Mouse (Mus musculus): ENCODE results near the gene Gmcl1. TPM values are rescaled to one million over a fixed set of nuclear protein-coding genes. Genes with fewer than 3 reads are reported as not detected.

Gene Gmcl1
- total RNA-seq, 2 experiments from 2014 or later = 2.6 to 3.2 TPM

DNA sequence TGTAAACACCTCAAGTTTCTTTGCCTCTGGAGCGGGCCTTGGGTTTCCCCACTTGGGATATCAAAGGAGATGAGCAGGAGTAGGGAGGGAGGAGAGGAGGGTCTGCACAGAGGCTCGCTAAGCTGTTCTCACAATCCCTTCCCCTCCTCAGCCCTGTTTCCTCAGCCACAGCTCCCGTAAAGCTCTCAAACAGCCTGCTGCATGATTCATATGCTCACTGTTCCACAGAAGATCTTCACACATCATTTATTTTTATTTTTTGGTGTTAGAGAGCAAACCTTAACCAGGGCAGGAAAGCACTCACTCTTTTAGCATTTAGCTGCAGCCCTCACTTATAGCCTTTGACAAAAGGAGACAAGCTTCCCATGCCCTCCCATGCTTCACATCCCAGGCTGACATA, 11.2 kb downstream of the Gmcl1 start:
- Histone ChIP-seq H3K27ac (no peak overlapping the region), H3K4me3 (no peak overlapping the region)
- no peak for DNase-seq
- TF ChIP-seq CTCF (IDR thresholded peaks at IDR 0.05) = no peak
- intact Hi-C loops (cut with DNase I) = no loop called here

DNA sequence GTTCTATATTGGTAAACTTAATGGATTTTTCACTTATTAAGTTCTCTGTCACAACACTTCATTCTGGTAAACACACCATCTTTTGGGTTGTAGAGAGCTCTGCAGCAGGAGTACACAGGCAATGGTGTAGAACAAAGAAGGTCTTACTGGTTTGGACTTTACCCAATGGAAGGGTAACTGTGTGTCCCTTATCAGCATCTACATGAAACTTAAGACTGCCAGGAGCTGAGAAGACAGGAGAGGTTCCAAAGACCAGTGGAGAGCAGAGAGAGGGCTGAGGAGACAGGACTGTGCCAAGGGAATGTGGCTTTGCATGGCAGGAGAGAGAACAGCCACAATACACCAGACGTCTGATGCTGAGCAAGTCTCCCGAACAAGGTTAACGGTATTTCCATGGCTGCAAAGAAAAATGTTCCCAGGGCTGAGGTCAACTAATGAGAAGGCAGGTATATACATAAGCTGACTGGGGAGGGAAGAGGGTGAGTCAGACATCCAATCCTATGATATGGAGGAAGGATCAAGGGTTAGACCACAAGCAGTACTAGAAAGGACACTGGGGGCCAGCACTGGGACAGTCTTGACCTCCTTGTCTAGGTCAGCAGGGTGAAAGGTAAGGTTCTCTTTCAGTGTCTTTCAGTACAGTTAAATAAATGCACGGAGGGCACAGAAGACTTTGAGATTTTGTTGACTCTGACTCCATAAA, 25.0 kb downstream of the Gmcl1 start:
- intact Hi-C loops (cut with DNase I) = no loop called here
- DNase-seq = no peak
- no peak overlapping the region for H3K4me3 ChIP-seq
- TF ChIP-seq CTCF (IDR thresholded peaks at IDR 0.05) = no peak
- no peak overlapping the region for H3K27ac ChIP-seq

DNA sequence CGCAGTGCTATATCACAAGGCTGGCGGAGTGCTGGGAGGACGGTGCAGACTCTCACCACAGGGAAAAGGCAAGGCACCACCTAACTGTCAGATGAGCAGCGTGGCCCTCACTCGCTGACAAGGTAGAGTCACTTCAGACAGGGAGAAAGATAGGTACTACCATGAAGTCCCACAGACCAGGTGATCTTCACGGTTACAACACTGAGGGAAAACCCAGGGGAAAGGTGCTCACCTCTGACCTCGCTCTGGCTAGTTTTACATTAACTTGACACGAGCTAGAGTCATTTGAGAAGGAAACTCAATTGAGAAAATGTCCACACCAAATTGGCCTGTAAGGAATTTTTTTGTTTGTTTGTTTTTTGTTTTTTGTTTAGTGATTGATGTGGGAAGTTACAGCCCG, 30.6 kb downstream of the Gmcl1 start:
- H3K27ac ChIP-seq = no peak overlapping the region
- H3K4me3 ChIP-seq = no peak overlapping the region
- no peak for DNase-seq
- intact Hi-C loops (cut with DNase I) = no loop called here
- TF ChIP-seq CTCF (IDR thresholded peaks at IDR 0.05) = no peak

DNA sequence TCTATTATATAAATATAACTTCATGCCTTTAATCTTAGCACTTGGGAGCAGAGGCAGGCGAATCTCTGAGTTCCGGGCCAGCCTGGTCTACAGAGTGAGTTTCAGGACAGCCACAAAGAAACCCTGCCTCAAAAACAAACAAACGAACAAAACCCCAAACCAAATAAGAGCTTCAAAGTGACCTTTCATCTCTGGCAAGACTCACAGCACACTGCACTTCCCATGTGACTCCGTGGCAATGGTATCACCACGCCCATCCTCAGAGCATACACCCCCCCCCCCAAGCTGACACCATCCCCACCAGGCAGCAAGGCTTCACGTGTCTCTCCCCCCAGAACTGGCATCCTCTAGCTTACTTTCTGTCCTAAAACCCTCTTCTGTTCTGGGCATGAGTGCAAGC, 35.3 kb downstream of the Gmcl1 start:
- DNase-seq = no peak
- no peak for TF ChIP-seq CTCF (IDR thresholded peaks at IDR 0.05)
- intact Hi-C loops (cut with DNase I) = no loop called here
- H3K27ac ChIP-seq = no peak overlapping the region
- no peak overlapping the region for H3K4me3 ChIP-seq

DNA sequence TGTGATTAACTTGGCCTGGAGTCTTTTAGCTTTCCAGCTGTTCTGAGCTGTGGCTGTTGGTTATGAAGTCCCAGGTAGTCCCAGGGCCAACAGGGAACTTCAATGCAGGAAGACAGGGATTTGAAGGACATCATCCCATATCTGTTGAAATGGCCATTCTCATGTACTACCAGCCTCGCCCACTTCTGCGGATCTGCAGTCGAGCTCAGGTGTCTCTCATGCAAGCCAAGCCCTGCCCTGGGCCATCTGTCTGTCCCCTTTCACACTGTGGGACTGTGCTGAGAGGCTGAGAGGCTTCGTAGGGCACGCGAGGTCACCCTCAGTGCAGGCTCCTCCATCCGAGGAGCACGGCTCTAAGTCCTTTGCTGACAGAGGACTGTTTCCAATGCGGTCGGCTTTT, 37.0 kb downstream of the Gmcl1 start:
- no peak overlapping the region for H3K27ac ChIP-seq
- no peak overlapping the region for H3K4me3 ChIP-seq
- DNase-seq = no peak
- no peak for TF ChIP-seq CTCF (IDR thresholded peaks at IDR 0.05)
- intact Hi-C loops (cut with DNase I) = no loop called here

DNA sequence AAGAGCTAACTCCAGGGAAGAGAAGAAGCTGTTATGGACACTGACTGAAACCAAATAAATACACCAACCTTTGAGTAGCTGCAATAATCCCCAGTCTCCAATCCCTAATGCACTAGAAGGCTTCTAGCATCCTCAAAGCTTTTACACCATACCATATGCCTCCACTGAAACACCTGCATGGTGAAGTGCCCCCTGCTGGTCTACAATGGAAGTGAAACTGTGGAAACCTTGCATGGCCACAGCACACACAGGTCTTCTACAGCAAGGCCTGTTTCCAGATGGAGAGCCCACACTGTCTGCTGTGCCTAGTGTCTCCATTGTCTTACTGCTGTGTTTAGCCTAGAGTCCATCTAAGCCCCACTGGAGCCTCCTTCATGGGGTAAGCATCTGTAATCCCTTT, 38.7 kb downstream of the Gmcl1 start:
- H3K4me3 ChIP-seq = no peak overlapping the region
- peak; percentile 50 for DNase-seq
- no peak overlapping the region for H3K27ac ChIP-seq
- intact Hi-C loops (cut with DNase I) = no loop called here
- peak; percentile 83 for TF ChIP-seq CTCF (IDR thresholded peaks at IDR 0.05)

DNA sequence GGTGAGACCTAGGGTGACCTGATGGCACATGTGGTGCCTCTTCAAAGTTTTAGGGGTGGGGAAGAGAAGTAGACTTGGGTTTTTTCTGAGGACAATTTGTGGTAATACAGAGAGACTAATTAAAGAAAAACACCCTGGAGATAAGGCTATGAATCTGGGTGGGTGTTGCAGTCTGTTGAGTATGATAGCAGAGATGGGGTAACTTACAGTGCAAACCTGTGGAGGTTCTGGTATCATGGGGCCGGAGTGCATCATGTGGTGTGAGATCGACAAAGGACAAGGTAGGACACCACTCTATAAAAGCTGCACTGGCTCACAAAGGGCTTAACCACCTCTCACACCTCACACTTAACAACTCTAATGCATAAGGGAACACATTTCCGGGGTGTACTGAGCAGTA, 43.5 kb downstream of the Gmcl1 start:
- no peak for DNase-seq
- H3K27ac ChIP-seq = no peak overlapping the region
- no peak for TF ChIP-seq CTCF (IDR thresholded peaks at IDR 0.05)
- intact Hi-C loops (cut with DNase I) = no loop called here
- H3K4me3 ChIP-seq = no peak overlapping the region

DNA sequence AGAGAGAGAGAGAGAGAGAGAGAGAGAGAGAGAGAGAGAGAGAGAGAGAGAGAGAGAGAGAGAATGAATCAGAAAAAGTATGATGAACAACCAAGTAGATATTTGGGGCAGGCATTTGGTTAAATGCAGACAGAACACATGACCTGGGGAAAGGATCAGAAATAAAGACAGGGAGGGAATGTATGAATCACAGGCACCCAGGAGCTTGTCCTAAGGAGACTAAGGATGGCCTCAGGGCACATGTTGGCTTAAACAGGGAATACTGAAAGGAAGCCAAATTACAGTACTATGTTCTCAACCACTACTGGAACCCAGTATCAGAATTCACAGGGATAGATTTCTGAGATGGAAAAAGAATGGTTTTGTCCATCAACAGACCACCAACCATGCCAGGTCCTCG, 46.2 kb downstream of the Gmcl1 start:
- TF ChIP-seq CTCF (IDR thresholded peaks at IDR 0.05) = no peak
- Histone ChIP-seq H3K27ac (no peak overlapping the region), H3K4me3 (no peak overlapping the region)
- no peak for DNase-seq
- intact Hi-C loops (cut with DNase I) = no loop called here

DNA sequence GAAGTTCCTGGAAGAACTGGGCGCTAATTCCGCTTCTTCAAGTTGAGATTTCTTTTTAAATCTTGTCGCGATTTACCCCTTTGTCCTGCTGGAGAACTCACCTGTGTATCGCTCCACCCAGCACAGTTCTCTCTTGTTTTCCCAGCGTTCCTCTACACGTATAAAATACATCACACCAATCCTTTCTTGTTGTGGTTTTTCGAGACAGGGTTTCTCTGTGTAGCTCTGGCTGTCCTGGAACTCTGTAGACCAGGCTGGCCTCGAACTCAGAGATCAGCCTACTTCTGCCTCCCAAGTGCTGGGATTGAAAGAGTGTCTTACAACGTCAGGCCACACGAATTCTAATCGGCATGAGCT, 48.5 kb downstream of the Gmcl1 start:
- intact Hi-C loops (cut with DNase I) = loop anchor here (2.0 kb wide), 1 partner anchor 48 kb away; the partner anchor contains the start of gene Gmcl1
- DNase-seq = no peak
- TF ChIP-seq CTCF (IDR thresholded peaks at IDR 0.05) = no peak
- H3K27ac ChIP-seq = peak overlapping the region; percentile 90
- peak overlapping the region; percentile 96 for H3K4me3 ChIP-seq

DNA sequence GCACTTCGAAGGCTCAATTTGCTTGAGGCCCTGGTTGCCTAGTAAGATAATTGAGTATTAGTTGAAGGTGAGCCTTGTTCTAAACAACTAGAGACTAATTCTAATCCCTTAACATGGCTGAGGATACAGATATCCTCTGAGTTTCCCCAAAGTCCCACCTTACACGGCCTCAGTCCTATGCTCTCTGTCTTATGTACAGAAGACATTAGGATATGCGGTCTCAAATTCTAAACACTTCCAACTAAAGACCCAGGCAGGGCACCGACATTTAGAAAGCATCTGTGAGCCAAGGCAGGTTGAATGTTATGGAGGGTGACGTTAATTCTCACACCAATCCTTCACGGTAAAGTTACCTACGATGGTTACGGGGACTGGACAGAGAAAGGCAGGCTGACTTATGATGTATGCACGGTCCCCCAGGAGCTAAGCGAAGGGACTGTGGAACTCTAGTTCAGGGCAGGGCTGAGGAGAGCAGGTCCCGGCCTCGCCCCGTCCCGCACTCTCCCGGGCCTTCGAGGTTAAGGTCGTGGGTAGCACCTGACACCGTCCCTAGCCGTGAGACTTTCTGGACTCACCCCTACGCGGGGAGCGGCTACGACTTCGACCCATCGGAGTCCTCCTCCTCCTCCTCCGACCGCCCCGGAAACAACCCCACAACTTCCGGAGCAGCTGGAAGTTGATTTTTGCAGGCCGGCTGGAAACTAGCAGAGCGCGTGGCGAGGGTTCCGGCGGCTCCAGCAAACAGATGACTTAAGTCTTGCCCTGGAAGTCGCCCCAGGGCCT, 49.1 kb downstream of the Gmcl1 start, which contains the start of gene Snrnp27:
Gene Snrnp27, minus strand, starts transcription at position 651 of the 783 bp plus-strand sequence.
- intact Hi-C loops (cut with DNase I) = loop anchor here (2.0 kb wide), 1 partner anchor 49 kb away; the partner anchor contains the start of gene Gmcl1
- peak; percentile 93 for DNase-seq
- Histone ChIP-seq H3K27ac (peak within 1 kb of the TSS; percentile 90), H3K4me3 (peak within 1 kb of the TSS; percentile 96)
- no peak for TF ChIP-seq CTCF (IDR thresholded peaks at IDR 0.05)

DNA sequence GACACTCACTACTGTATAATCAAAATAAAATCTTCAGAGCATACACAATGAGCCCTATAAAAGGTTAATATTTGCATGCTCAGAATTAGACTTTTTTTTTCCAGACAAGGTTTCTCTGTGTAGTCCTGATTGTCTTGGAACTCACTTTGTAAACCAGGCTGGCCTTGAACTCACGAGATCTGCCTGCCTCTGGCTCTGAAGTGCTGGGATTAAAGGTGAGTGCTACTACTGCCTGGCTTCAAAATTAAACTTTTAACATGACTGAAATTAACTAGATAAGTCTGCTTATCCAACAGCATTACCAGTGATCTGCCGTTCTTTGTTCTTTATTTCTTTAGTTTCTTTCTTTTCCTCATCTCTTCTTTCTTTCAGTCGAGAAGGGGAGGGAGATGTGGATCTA, 51.9 kb downstream of the Gmcl1 start:
- TF ChIP-seq CTCF (IDR thresholded peaks at IDR 0.05) = no peak
- Histone ChIP-seq H3K4me3 (no peak overlapping the region), H3K27ac (no peak overlapping the region)
- intact Hi-C loops (cut with DNase I) = no loop called here
- DNase-seq = no peak

DNA sequence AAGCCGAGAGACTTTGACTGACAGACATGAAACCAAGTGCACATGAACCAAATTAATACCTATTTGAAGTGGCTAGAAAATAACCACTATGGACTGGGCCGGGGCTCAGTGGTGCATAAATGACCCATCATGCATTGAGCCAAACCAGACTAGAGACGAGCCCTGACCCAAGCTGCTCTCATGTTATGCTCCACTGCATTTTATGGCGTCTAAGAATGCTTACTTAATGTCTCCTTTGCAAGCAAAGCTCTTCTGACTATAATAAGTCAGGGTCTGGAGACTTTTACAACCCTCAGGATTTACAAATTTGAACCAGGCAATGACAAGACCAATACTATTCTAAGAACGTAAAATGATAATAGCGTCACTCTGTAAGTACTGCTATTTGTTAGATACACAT, 54.8 kb downstream of the Gmcl1 start:
- no peak for DNase-seq
- Histone ChIP-seq H3K4me3 (no peak overlapping the region), H3K27ac (no peak overlapping the region)
- TF ChIP-seq CTCF (IDR thresholded peaks at IDR 0.05) = no peak
- intact Hi-C loops (cut with DNase I) = no loop called here

DNA sequence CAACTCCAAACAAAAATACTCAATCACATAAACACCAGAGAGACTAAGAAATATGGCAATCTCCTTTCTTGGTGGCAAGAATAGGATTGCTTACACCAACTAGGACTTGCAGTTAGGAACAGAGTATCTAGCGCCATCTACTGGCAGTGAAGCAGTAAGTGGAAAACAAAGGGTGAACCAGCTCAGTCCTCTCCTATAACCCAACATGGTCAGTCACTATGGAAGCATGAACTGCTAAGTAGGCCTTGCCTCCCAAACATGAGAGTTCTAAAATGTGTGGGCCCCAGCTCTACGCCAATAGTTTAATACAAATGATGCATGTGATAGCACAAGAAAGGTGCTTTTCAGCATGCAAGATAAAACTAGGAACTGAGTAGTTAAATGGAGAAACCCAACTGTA, 62.3 kb downstream of the Gmcl1 start:
- intact Hi-C loops (cut with DNase I) = loop anchor here (1.0 to 5.0 kb wide), 2 partner anchors 126 to 234 kb away; partner anchors contain the start of gene C87436
- peak; percentile 38 for DNase-seq
- H3K4me3 ChIP-seq = no peak overlapping the region
- peak; percentile 96 for TF ChIP-seq CTCF (IDR thresholded peaks at IDR 0.05)
- H3K27ac ChIP-seq = peak overlapping the region; percentile 94
